Mouse (Mus musculus): ENCODE results near the gene Ypel3. TPM values are rescaled to one million over a fixed set of nuclear protein-coding genes. Genes with fewer than 3 reads are reported as not detected.
A peak's percentile ranks its signal among the peaks of the same experiment; 100 is the strongest.

The Ypel3 gene
- polyA plus RNA-seq, 1 experiment from 2014 or later: 188 TPM

GRCm38 (mm10) chr7:126809723-126810369 is 33.1 kb downstream of the Ypel3 start:
- ATAC-seq (replicated peaks; ENCODE audit: low FRiP score, low read depth): no peak
- 48% methylated on average over 5 of the region's 5 CpGs for WGBS
- no peak for TF ChIP-seq CTCF (IDR thresholded peaks at IDR 0.05; ENCODE audit: low read depth)
- no peak overlapping the region for H3K27ac ChIP-seq
- peak overlapping the region; percentile 70; the same call in 1 of the 2 replicates for H3K4me2 ChIP-seq (ENCODE audit: low read length)
- peaks cover 8% of the 10 kb centered on the region for H3K4me1 ChIP-seq (replicated peaks; ENCODE audit: insufficient read depth, low read length)
- no peak overlapping the region for H3K4me3 ChIP-seq (replicated peaks; ENCODE audit: low read depth, low read length)
- H3K27me3 ChIP-seq (ENCODE audit: insufficient read depth, low read length): no peaks in the 10 kb centered on the region
- H3K36me3 ChIP-seq (ENCODE audit: insufficient read depth, low read length): no peaks in the 10 kb centered on the region
- H3K9me3 ChIP-seq (replicated peaks; ENCODE audit: low read length): no peaks in the 10 kb centered on the region
- no peak overlapping the region for H3K9ac ChIP-seq (ENCODE audit: low read depth, low read length)
- no peak for DNase-seq (ENCODE audit: low spot score)

- no peaks in the 10 kb centered on the region for H3K27me3 ChIP-seq (ENCODE audit: insufficient read depth, low read length)
- H3K4me1 ChIP-seq (replicated peaks; ENCODE audit: insufficient read depth, low read length): no peaks in the 10 kb centered on the region
- DNase-seq (ENCODE audit: low spot score) (no peak), ATAC-seq (replicated peaks; ENCODE audit: low FRiP score, low read depth) (no peak)
- H3K9me3 ChIP-seq (replicated peaks; ENCODE audit: low read length): no peaks in the 10 kb centered on the region
- no peaks in the 10 kb centered on the region for H3K36me3 ChIP-seq (ENCODE audit: insufficient read depth, low read length)
- no peak for TF ChIP-seq CTCF (IDR thresholded peaks at IDR 0.05; ENCODE audit: low read depth)
- H3K4me2 ChIP-seq (ENCODE audit: low read length): no peak overlapping the region
- 54% methylated on average over 8 of the region's 8 CpGs for WGBS
- H3K4me3 ChIP-seq (replicated peaks; ENCODE audit: low read depth, low read length): no peak overlapping the region
- H3K9ac ChIP-seq (ENCODE audit: low read depth, low read length): no peak overlapping the region
- H3K27ac ChIP-seq: no peak overlapping the region
These were observed 39.0 kb downstream of the Ypel3 start for GRCm38 (mm10) chr7:126815726-126816222.

GRCm38 (mm10) chr7:126816494-126816893 is 39.7 kb downstream of the Ypel3 start:
- H3K4me3 ChIP-seq (replicated peaks; ENCODE audit: low read depth, low read length): no peak overlapping the region
- no peak overlapping the region for H3K27ac ChIP-seq
- no peaks in the 10 kb centered on the region for H3K27me3 ChIP-seq (ENCODE audit: insufficient read depth, low read length)
- no peak overlapping the region for H3K4me2 ChIP-seq (ENCODE audit: low read length)
- TF ChIP-seq CTCF (IDR thresholded peaks at IDR 0.05; ENCODE audit: low read depth): no peak
- H3K4me1 ChIP-seq (replicated peaks; ENCODE audit: insufficient read depth, low read length): no peaks in the 10 kb centered on the region
- WGBS: 86% methylated on average over 8 of the region's 8 CpGs
- H3K36me3 ChIP-seq (ENCODE audit: insufficient read depth, low read length): no peaks in the 10 kb centered on the region
- H3K9me3 ChIP-seq (replicated peaks; ENCODE audit: low read length): no peaks in the 10 kb centered on the region
- ATAC-seq (replicated peaks; ENCODE audit: low FRiP score, low read depth): no peak
- H3K9ac ChIP-seq (ENCODE audit: low read depth, low read length): no peak overlapping the region
- no peak for DNase-seq (ENCODE audit: low spot score)

- no peaks in the 10 kb centered on the region for H3K36me3 ChIP-seq (ENCODE audit: insufficient read depth, low read length)
- no peak overlapping the region for H3K27ac ChIP-seq
- TF ChIP-seq CTCF (IDR thresholded peaks at IDR 0.05; ENCODE audit: low read depth): no peak
- H3K27me3 ChIP-seq (ENCODE audit: insufficient read depth, low read length): no peaks in the 10 kb centered on the region
- H3K4me3 ChIP-seq (replicated peaks; ENCODE audit: low read depth, low read length): no peak overlapping the region
- H3K9me3 ChIP-seq (replicated peaks; ENCODE audit: low read length): no peaks in the 10 kb centered on the region
- ATAC-seq (replicated peaks; ENCODE audit: low FRiP score, low read depth) (no peak), DNase-seq (ENCODE audit: low spot score) (no peak)
- H3K9ac ChIP-seq (ENCODE audit: low read depth, low read length): no peak overlapping the region
- H3K4me2 ChIP-seq (ENCODE audit: low read length): no peak overlapping the region
- no peaks in the 10 kb centered on the region for H3K4me1 ChIP-seq (replicated peaks; ENCODE audit: insufficient read depth, low read length)
- WGBS: 81% methylated on average over 7 of the region's 7 CpGs
These were observed 40.8 kb downstream of the Ypel3 start for GRCm38 (mm10) chr7:126817595-126817994.

GRCm38 (mm10) chr7:126818818-126819217 is 42.1 kb downstream of the Ypel3 start:
- Histone ChIP-seq H3K27ac (no peak overlapping the region), H3K4me1 (replicated peaks; ENCODE audit: insufficient read depth, low read length) (peaks cover 4% of the 10 kb centered on the region; the same call in 1 of the 2 replicates), H3K4me3 (replicated peaks; ENCODE audit: low read depth, low read length) (no peak overlapping the region), H3K9ac (ENCODE audit: low read depth, low read length) (no peak overlapping the region), H3K27me3 (ENCODE audit: insufficient read depth, low read length) (no peaks in the 10 kb centered on the region), H3K9me3 (replicated peaks; ENCODE audit: low read length) (no peaks in the 10 kb centered on the region), H3K36me3 (ENCODE audit: insufficient read depth, low read length) (no peaks in the 10 kb centered on the region), H3K4me2 (ENCODE audit: low read length) (no peak overlapping the region)
- DNase-seq (ENCODE audit: low spot score) (no peak), ATAC-seq (replicated peaks; ENCODE audit: low FRiP score, low read depth) (no peak)
- peak; percentile 22; the same call in 1 of the 2 replicates for TF ChIP-seq CTCF (IDR thresholded peaks at IDR 0.05; ENCODE audit: low read depth)
- 25% methylated on average over 1 of the region's 1 CpGs for WGBS

GRCm38 (mm10) chr7:126821835-126822511 is 45.2 kb downstream of the Ypel3 start:
- peak; percentile 86 for DNase-seq (ENCODE audit: low spot score)
- no peak overlapping the region for H3K9ac ChIP-seq (ENCODE audit: low read depth, low read length)
- H3K4me1 ChIP-seq (replicated peaks; ENCODE audit: insufficient read depth, low read length): peaks cover 4% of the 10 kb centered on the region; the same call in 1 of the 2 replicates
- no peaks in the 10 kb centered on the region for H3K27me3 ChIP-seq (ENCODE audit: insufficient read depth, low read length)
- no peaks in the 10 kb centered on the region for H3K9me3 ChIP-seq (replicated peaks; ENCODE audit: low read length)
- TF ChIP-seq CTCF (IDR thresholded peaks at IDR 0.05; ENCODE audit: low read depth): peak; percentile 98
- H3K4me2 ChIP-seq (ENCODE audit: low read length): no peak overlapping the region
- no peak overlapping the region for H3K27ac ChIP-seq
- no peaks in the 10 kb centered on the region for H3K36me3 ChIP-seq (ENCODE audit: insufficient read depth, low read length)
- no peak for ATAC-seq (replicated peaks; ENCODE audit: low FRiP score, low read depth)
- 29% methylated on average over 7 of the region's 7 CpGs for WGBS
- H3K4me3 ChIP-seq (replicated peaks; ENCODE audit: low read depth, low read length): no peak overlapping the region
